Mouse (Mus musculus) ovary, adult 2 months (tissue): ENCODE measurements around the gene Pitx3. TPM values are rescaled to one million over a fixed set of nuclear protein-coding genes. Genes with fewer than 3 reads are reported as not detected.

Source experiments
- polyA plus RNA-seq: library from polyadenylated mRNA; depleted of rRNA; stranded (reverse); fragments of >200 nt; gene quantifications from 2 replicates; pipeline ENCODE4 v1.2.3, GENCODE M21; 2012; rRNA removed

Gene Pitx3
- polyA plus RNA-seq = 0.11 and 0.16 TPM in 2 replicates

GRCm38 (mm10) chr19:46147511-46148371 lies at the start of gene Pitx3:
Gene Pitx3 (minus strand): TSS chr19:46148326.

DNA sequence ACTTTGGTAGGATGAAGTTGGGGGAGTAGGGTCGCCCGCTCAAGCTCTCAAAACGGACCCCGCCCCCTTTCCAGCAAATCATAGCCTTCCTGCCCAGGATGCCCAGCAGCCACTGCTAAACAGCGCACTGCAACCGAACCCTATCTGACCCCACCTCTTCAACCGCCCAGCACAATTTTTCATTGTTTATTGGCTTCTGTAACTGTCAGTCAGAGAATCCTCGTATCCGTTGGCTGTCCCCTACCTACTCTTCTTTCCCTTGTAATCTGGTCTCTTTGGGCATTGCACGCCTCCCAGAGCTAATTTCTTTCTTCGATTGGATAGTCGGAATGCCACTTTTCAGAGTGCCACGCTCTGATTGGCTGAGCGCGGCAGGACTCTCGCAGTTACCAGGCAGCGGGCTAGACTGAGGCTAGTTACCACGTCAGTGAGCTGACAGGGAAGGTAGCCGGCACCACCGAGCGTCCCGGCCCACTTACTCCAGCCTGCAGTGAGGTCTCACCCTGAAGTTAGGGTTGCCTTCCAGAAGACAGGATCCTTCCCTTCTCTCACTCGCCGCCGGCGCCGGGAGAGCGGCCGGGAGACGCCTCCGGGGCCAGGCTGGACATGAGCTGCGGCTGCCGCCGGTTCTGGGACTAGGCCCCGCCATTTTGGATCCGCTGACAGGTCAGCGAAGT lies 4.1 kb upstream of the Pitx3 start, which contains the start of gene Gbf1:
Gbf1 (plus strand) TSS at position 383 of the 677 bp plus-strand sequence.

GRCm38 (mm10) chr19:46131694-46132525 lies 16.2 kb downstream of the Pitx3 start, which contains the start of gene Elovl3:
Gene Elovl3 (plus strand): TSS chr19:46131897.

Other genes starting within 250 kb of the Pitx3 start
- gene Armh3, start 149.8 kb downstream of the Pitx3 start, polyA plus RNA-seq = 10.2 and 12.3 TPM in 2 replicates
- gene Hps6, start 144.8 kb downstream of the Pitx3 start, polyA plus RNA-seq = 13.8 and 15.4 TPM in 2 replicates
- gene Pprc1, start 103.4 kb downstream of the Pitx3 start, polyA plus RNA-seq = 31.1 and 38.3 TPM in 2 replicates
- gene Ldb1, start 103.1 kb downstream of the Pitx3 start, polyA plus RNA-seq = 246 and 274 TPM in 2 replicates
- 14.0 and 15.0 TPM in 2 replicates for gene Nolc1, start 72.5 kb downstream of the Pitx3 start, polyA plus RNA-seq
- not detected in 2 replicates for gene Elovl3, start 16.4 kb downstream of the Pitx3 start, polyA plus RNA-seq
- 74.1 and 108 TPM in 2 replicates for gene Gbf1, start 4.2 kb upstream of the Pitx3 start, polyA plus RNA-seq
- 77.5 and 91.6 TPM in 2 replicates for gene Nfkb2, start 156.0 kb upstream of the Pitx3 start, polyA plus RNA-seq
- 127 and 146 TPM in 2 replicates for gene Psd, start 178.8 kb upstream of the Pitx3 start, polyA plus RNA-seq
- gene Fbxl15, start 179.9 kb upstream of the Pitx3 start, polyA plus RNA-seq = 44.4 and 50.7 TPM in 2 replicates
- gene Cuedc2, start 190.4 kb upstream of the Pitx3 start, polyA plus RNA-seq = 86.4 and 109 TPM in 2 replicates
- 54.2 and 72.7 TPM in 2 replicates for gene Mfsd13a, start 192.8 kb upstream of the Pitx3 start, polyA plus RNA-seq
- 15.3 and 23.6 TPM in 2 replicates for gene 2310034G01Rik, start 202.0 kb upstream of the Pitx3 start, polyA plus RNA-seq
- 79.7 and 86.6 TPM in 2 replicates for gene Actr1a, start 247.4 kb upstream of the Pitx3 start, polyA plus RNA-seq
- 33.3 and 37.1 TPM in 2 replicates for gene Sufu, start 248.6 kb upstream of the Pitx3 start, polyA plus RNA-seq